Mouse (Mus musculus) hindbrain, embryonic 16.5 days (tissue): ENCODE measurements around the gene Vwf. TPM values are rescaled to one million over a fixed set of nuclear protein-coding genes. Genes with fewer than 3 reads are reported as not detected.

ENCODE experiments used
- ATAC-seq: fragments of 200-750 bp; cut with Nextera tagmentation; 2 replicates; pipeline ENCODE4 v1.8.0; 2017; ENCODE audit warnings: moderate TSS enrichment, moderate library complexity
- H3K27ac ChIP-seq: fragments of 300-500 bp; sonication (generic); 2 replicates; pipeline ENCODE4 v1.5.1; 2014; ENCODE audit warnings: low read depth, mild to moderate bottlenecking, control low read depth, low read length, moderate library complexity
- H3K27me3 ChIP-seq: fragments of 300-500 bp; sonication (generic); replicated peaks from 2 replicates; pipeline ENCODE4 v1.6.1; 2014; ENCODE audit warnings: low read length; ENCODE audit not compliant: control insufficient read depth, insufficient read depth
- H3K36me3 ChIP-seq: fragments of 300-500 bp; sonication (generic); 2 replicates; pipeline ENCODE4 v1.6.1; 2014; ENCODE audit warnings: mild to moderate bottlenecking, low read length, moderate library complexity, mixed read lengths; ENCODE audit not compliant: control insufficient read depth, insufficient read depth
- H3K4me1 ChIP-seq: fragments of 300-500 bp; sonication (generic); 2 replicates; pipeline ENCODE4 v1.6.1; 2014; ENCODE audit warnings: low read depth, low read length; ENCODE audit not compliant: control insufficient read depth, insufficient read depth
- H3K4me2 ChIP-seq: fragments of 300-500 bp; sonication (generic); 2 replicates; pipeline ENCODE4 v1.6.1; 2014; ENCODE audit warnings: mild to moderate bottlenecking, low read length, control low read depth, moderate library complexity
- H3K4me3 ChIP-seq: fragments of 300-500 bp; sonication (generic); 2 replicates; pipeline ENCODE4 v1.5.1; 2014; ENCODE audit warnings: mild to moderate bottlenecking, low read length, control low read depth, moderate library complexity
- H3K9ac ChIP-seq: fragments of 300-500 bp; sonication (generic); 2 replicates; pipeline ENCODE4 v1.6.1; 2014; ENCODE audit warnings: low read depth, mild to moderate bottlenecking, control low read depth, low read length, moderate library complexity
- H3K9me3 ChIP-seq: fragments of 300-500 bp; sonication (generic); 2 replicates; pipeline ENCODE4 v1.6.1; 2014; ENCODE audit warnings: mild to moderate bottlenecking, low read length, moderate library complexity; ENCODE audit not compliant: control insufficient read depth
- WGBS: fragments of 180-500 bp; shearing (Covaris S2); extraction: QIAGEN DNeasy Blood & Tissue Kit; methylation state at CpG from one replicate; pipeline ENCODE4 v1.1.7; 2014; 5-methylcytosine and 5-hydroxymethylcytosine counted together
- polyA plus RNA-seq: library from polyadenylated mRNA; unstranded; fragments of >200 nt; fragmentation: Nextera tagmentation; extraction: Ambion mirVana; gene quantifications from 2 replicates; pipeline ENCODE4 v1.2.1, GENCODE M21; 2015

Vwf gene
- polyA plus RNA-seq, 1 experiment from 2014 or later = 12.9 TPM

GRCm38 (mm10) chr6:125711261-125711660, 164.7 kb downstream of the Vwf start:
- Histone ChIP-seq H3K36me3 (no peaks in the 10 kb centered on the region), H3K9me3 (no peaks in the 10 kb centered on the region), H3K27me3 (no peaks in the 10 kb centered on the region), H3K9ac (no peak overlapping the region), H3K4me2 (no peak overlapping the region), H3K27ac (no peak overlapping the region), H3K4me1 (no peaks in the 10 kb centered on the region), H3K4me3 (no peak overlapping the region)
- WGBS = 80% methylated on average over 16 of the region's 16 CpGs
- ATAC-seq = no peak

- no peak overlapping the region for H3K9ac ChIP-seq
- no peak for ATAC-seq
- no peak overlapping the region for H3K27ac ChIP-seq
- H3K4me2 ChIP-seq = no peak overlapping the region
- no peaks in the 10 kb centered on the region for H3K36me3 ChIP-seq
- no peaks in the 10 kb centered on the region for H3K9me3 ChIP-seq
- WGBS = 79% methylated on average over 2 of the region's 2 CpGs
- H3K4me3 ChIP-seq = no peak overlapping the region
- no peaks in the 10 kb centered on the region for H3K4me1 ChIP-seq
- no peaks in the 10 kb centered on the region for H3K27me3 ChIP-seq
These were observed 179.8 kb downstream of the Vwf start for GRCm38 (mm10) chr6:125726408-125726807.

DNA sequence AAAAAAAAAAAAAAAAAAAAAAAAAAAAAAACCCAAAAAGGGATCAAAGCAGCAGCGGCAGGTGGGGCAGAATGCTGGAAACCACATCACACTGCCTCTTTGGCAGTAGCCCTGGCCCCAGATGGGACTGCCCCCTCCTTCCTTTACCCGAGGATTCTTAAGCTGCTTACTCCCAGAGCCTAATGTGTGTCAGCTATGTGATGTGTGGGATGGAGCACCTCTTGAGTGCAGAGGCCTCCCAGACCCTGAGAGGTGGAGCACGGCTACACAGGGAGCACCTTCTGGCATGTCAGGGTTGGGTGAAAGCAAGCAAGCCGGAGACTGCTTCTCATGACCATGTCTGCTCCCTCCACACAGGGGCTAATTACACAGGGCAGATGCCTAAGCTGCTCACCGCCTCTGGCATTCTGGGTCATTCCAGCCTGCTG, 180.9 kb downstream of the Vwf start:
- Histone ChIP-seq H3K9me3 (no peaks in the 10 kb centered on the region), H3K4me1 (no peaks in the 10 kb centered on the region), H3K27me3 (no peaks in the 10 kb centered on the region), H3K9ac (no peak overlapping the region), H3K27ac (no peak overlapping the region), H3K36me3 (no peaks in the 10 kb centered on the region), H3K4me2 (no peak overlapping the region), H3K4me3 (no peak overlapping the region)
- 69% methylated on average over 5 of the region's 5 CpGs for WGBS
- ATAC-seq = peak; percentile 75

- Histone ChIP-seq H3K4me3 (no peak overlapping the region), H3K36me3 (no peaks in the 10 kb centered on the region), H3K9ac (no peak overlapping the region), H3K9me3 (no peaks in the 10 kb centered on the region), H3K27ac (no peak overlapping the region), H3K4me2 (no peak overlapping the region), H3K27me3 (no peaks in the 10 kb centered on the region), H3K4me1 (no peaks in the 10 kb centered on the region)
- ATAC-seq = no peak
- 85% methylated on average over 6 of the region's 6 CpGs for WGBS
These were observed 182.9 kb downstream of the Vwf start for GRCm38 (mm10) chr6:125729471-125729870.

DNA sequence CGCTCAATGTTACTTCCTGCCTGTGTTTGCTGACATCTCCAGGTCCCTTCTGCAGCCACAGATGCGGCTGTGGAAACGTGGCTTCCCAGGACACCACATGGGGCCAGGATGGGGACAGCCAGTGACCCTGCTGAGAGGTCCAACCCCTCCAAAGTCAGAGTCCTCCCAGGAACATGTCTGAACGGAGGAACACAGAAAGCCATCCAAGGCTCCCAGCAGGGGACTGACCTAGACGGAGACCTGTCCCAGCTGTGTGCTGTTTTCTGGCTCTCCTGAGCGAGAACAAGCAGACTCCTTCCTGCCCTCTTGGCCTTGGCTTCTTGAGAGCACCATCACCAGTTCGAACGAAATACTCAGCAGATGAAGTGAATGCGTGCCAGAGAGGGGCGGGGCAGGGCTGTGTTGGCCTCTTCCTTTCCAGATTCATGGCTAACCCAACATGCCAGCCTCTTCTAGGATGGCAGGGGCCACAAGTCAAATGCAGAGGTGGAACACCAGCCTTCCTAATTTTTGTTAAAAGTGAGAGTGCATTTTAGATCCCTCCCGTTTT, 183.5 kb downstream of the Vwf start:
- no peak overlapping the region for H3K27ac ChIP-seq
- H3K4me3 ChIP-seq = no peak overlapping the region
- H3K9ac ChIP-seq = no peak overlapping the region
- H3K27me3 ChIP-seq = no peaks in the 10 kb centered on the region
- H3K9me3 ChIP-seq = no peaks in the 10 kb centered on the region
- H3K4me2 ChIP-seq = no peak overlapping the region
- H3K4me1 ChIP-seq = no peaks in the 10 kb centered on the region
- H3K36me3 ChIP-seq = no peaks in the 10 kb centered on the region
- no peak for ATAC-seq
- WGBS = 65% methylated on average over 11 of the region's 11 CpGs

Other genes starting within 250 kb of the Vwf start
- gene Ltbr, start 232.9 kb upstream of the Vwf start, polyA plus RNA-seq = 16.4 and 18.7 TPM in 2 replicates
- 0.69 and 0.70 TPM in 2 replicates for gene Scnn1a, start 226.1 kb upstream of the Vwf start, polyA plus RNA-seq
- 15.1 and 18.3 TPM in 2 replicates for gene Tnfrsf1a, start 197.4 kb upstream of the Vwf start, polyA plus RNA-seq
- 0.30 and 0.41 TPM in 2 replicates for gene Plekhg6, start 166.0 kb upstream of the Vwf start, polyA plus RNA-seq
- 127 and 137 TPM in 2 replicates for gene Cd9, start 52.0 kb upstream of the Vwf start, polyA plus RNA-seq
- gene Ano2, start 143.6 kb downstream of the Vwf start, polyA plus RNA-seq = 0.50 and 1.1 TPM in 2 replicates